Mouse (Mus musculus): ENCODE results near the gene Ano2.

Ano2 gene

DNA sequence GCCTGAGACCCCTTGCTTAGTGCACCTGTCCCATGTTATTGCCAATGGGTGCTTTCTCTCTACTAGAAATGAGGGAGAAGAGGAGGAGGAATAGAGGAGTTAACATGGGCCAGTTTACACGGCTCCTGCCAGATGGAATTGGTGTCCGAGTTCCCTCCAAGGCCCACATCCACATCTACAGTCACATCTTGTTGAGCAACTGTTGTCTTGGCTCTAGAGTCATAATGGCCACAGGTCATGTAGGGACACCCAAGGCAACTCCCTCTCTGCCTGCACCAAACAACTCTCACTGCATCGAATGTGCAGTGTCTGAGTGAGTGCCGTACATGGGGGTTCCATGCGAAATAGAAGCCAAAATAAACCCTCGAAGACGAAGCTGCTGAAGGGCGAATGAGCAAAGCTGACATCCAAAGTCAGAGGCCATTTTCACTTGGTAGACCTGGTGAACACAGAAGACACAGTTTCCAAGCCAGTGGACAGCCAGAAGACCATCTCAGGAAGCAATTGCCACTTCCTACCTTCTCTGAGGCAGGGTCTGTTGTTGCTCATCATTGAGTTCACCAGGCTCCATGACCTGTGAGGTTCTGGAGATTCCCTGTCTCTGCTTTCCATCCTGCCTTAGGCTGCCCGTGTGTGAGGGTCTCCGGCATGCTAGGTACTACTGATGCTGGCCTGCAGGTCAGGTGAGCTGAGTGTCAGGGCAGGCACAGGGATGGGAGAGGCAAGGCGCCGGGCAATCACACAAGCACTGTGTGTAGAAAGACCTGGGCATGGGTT, 398.5 kb downstream of the Ano2 start:
- DNase-seq: no peak

All from retina, postnatal 1 day (tissue).